Mouse (Mus musculus): ENCODE measurements around the gene Gcsh. TPM values are rescaled to one million over a fixed set of nuclear protein-coding genes. Genes with fewer than 3 reads are reported as not detected.

The Gcsh gene
- polyA plus RNA-seq, 1 experiment: 52.1 TPM

DNA sequence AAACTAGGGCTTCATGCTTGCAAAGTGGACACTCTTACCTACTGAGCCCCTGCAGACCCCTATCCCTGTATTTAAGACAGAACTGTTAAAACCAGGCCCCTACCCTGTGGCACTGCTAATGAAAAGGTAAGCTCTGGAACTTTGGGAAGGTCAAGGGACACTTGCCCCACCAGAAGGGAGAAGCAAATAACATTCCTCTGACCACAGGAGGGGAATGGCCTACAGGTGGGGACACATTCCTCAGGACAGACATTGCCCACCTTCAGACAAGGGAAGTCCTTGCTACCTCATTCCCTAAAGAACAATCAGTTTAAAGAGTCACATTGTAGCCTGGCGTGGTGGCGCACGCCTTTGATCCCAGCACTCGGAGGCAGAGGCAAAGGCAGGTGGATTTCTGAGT lies 24.6 kb upstream of the Gcsh start:
- DNase-seq (ENCODE audit: low read depth): no peak
- TF ChIP-seq POLR2A (IDR thresholded peaks at IDR 0.05; ENCODE audit: borderline replicate concordance, extremely low read depth, insufficient read depth, insufficient read length, poor library complexity, severe bottlenecking) (no peak), CTCF (IDR thresholded peaks at IDR 0.05; ENCODE audit: borderline replicate concordance, extremely low read depth, insufficient read depth, insufficient read length) (no peak)

DNA sequence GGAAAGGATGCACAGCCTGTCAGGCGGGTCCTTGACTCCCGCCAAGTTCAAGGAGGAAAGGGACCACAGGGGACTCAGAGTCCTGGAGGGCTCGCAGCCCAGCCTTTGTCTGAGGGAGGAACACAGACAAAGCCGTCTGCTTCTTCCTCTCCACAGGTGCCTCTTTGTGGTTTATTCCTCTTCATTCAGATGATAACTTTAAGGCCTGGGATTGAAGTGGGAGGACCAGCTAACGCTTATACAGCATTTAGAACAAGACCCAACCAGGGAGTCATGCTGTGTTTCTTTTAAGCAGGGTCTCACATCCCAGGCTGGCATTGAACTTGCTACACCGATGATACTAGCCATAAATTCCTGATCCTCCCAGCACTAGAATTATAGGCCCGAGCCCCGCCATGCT lies 23.7 kb upstream of the Gcsh start:
- TF ChIP-seq CTCF (IDR thresholded peaks at IDR 0.05; ENCODE audit: borderline replicate concordance, extremely low read depth, insufficient read depth, insufficient read length) (no peak), POLR2A (IDR thresholded peaks at IDR 0.05; ENCODE audit: borderline replicate concordance, extremely low read depth, insufficient read depth, insufficient read length, poor library complexity, severe bottlenecking) (no peak)
- no peak for DNase-seq (ENCODE audit: low read depth)

GRCm38 (mm10) chr8:117015670-117016069 lies 22.3 kb upstream of the Gcsh start:
- DNase-seq (ENCODE audit: low read depth): no peak
- no peak for TF ChIP-seq CTCF (IDR thresholded peaks at IDR 0.05; ENCODE audit: borderline replicate concordance, extremely low read depth, insufficient read depth, insufficient read length)
- no peak for TF ChIP-seq POLR2A (IDR thresholded peaks at IDR 0.05; ENCODE audit: borderline replicate concordance, extremely low read depth, insufficient read depth, insufficient read length, poor library complexity, severe bottlenecking)

GRCm38 (mm10) chr8:117011366-117011765 lies 18.0 kb upstream of the Gcsh start:
- TF ChIP-seq POLR2A (IDR thresholded peaks at IDR 0.05; ENCODE audit: borderline replicate concordance, extremely low read depth, insufficient read depth, insufficient read length, poor library complexity, severe bottlenecking) (no peak), CTCF (IDR thresholded peaks at IDR 0.05; ENCODE audit: borderline replicate concordance, extremely low read depth, insufficient read depth, insufficient read length) (no peak)

GRCm38 (mm10) chr8:116994016-116994716 lies 829 bp upstream of the Gcsh start:
- no peak for TF ChIP-seq POLR2A (IDR thresholded peaks at IDR 0.05; ENCODE audit: borderline replicate concordance, extremely low read depth, insufficient read depth, insufficient read length, poor library complexity, severe bottlenecking)
- no peak for TF ChIP-seq CTCF (IDR thresholded peaks at IDR 0.05; ENCODE audit: borderline replicate concordance, extremely low read depth, insufficient read depth, insufficient read length)
- DNase-seq (ENCODE audit: low read depth): no peak

More at GRCm38 (mm10) chr8:117011366-117011765, 18.0 kb upstream of the Gcsh start:
- no peak for DNase-seq (ENCODE audit: low read depth)

DNA sequence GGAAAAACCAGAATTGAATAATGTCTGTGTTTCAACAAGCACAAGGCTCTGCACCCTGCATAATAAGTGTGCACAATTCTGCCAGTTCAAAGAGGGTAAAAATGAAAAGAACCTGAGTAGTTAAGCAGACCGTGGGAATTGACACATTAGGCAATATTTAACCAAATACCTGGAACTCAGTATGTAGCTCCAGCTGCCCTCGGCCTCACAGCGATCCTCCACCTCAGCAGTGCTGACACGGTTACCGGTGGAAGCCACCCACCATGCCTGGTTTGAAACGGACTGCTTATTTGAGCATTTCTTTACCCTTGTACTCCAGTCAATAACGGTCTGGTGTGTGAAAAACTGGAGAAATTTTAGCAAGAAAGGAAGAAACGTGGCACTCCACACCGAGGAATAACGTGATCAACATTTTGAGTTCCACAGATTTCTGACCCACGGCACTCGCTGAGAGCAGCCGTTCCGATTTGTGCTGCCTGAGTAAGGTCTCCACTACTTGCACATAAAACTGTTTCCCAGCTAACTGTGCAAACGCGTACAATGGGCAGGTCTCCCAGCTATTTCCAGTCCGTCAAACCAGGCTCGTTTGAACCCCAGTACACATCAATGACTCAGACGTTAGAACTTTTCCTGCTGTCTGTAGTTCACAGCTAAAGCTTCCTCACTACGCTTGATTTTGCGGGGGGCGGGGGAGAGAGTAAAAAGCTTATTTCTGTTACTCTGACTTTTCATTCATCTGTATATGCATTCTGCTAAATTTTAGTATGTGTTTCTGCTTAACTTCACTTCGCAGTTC lies 963 bp downstream of the Gcsh start:
- DNase-seq (ENCODE audit: low read depth): peak; percentile 39
- TF ChIP-seq CTCF (IDR thresholded peaks at IDR 0.05; ENCODE audit: borderline replicate concordance, extremely low read depth, insufficient read depth, insufficient read length) (no peak), POLR2A (IDR thresholded peaks at IDR 0.05; ENCODE audit: borderline replicate concordance, extremely low read depth, insufficient read depth, insufficient read length, poor library complexity, severe bottlenecking) (no peak)

- no peak for DNase-seq (ENCODE audit: low read depth)
- TF ChIP-seq POLR2A (IDR thresholded peaks at IDR 0.05; ENCODE audit: borderline replicate concordance, extremely low read depth, insufficient read depth, insufficient read length, poor library complexity, severe bottlenecking) (no peak), CTCF (IDR thresholded peaks at IDR 0.05; ENCODE audit: borderline replicate concordance, extremely low read depth, insufficient read depth, insufficient read length) (no peak)
Observed at GRCm38 (mm10) chr8:116991241-116991640, 2.1 kb downstream of the Gcsh start.

DNA sequence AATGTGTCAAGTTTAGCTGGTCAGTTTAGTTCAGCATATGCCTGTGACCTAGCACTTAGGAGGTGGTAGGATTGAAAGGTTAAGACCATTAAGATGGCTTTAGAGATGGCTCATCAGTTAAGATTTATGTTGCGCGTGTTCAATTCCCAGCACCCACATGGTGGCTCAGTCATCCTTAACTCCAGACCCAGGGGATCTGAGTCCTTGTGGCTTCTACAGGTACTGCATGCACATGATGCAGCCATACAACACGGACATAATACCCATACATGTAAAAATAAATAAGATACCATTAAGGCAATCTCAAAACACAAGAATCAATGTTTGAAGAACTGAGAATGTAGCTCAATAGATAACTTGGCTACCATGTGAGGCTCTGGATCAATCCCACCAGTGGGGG lies 3.5 kb downstream of the Gcsh start:
- TF ChIP-seq POLR2A (IDR thresholded peaks at IDR 0.05; ENCODE audit: borderline replicate concordance, extremely low read depth, insufficient read depth, insufficient read length, poor library complexity, severe bottlenecking) (no peak), CTCF (IDR thresholded peaks at IDR 0.05; ENCODE audit: borderline replicate concordance, extremely low read depth, insufficient read depth, insufficient read length) (peak; percentile 10; the same call in 1 of the 2 replicates)
- DNase-seq (ENCODE audit: low read depth): no peak

DNA sequence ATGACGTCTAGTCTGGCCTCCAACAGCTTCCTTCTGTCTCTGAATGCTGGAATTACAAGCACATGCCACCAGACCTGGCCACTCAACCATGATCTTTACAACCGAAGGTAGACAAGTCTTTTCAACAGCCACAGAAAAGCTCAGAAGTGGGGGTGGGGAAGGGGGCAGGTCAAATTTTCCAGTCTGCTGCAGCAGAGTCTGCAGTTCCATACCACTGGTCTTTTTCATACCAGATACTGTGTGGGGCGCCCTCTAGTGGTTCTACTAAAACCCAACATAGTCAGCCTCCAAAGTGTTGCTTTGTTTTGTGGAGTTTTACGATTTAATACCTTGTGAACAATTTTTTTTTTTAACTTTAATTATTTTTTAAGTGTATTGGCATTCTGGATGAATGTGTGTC lies 13.2 kb downstream of the Gcsh start:
- DNase-seq (ENCODE audit: low read depth): peak; percentile 76
- TF ChIP-seq POLR2A (IDR thresholded peaks at IDR 0.05; ENCODE audit: borderline replicate concordance, extremely low read depth, insufficient read depth, insufficient read length, poor library complexity, severe bottlenecking) (no peak), CTCF (IDR thresholded peaks at IDR 0.05; ENCODE audit: borderline replicate concordance, extremely low read depth, insufficient read depth, insufficient read length) (peak; percentile 70; the same call in 1 of the 2 replicates)

DNA sequence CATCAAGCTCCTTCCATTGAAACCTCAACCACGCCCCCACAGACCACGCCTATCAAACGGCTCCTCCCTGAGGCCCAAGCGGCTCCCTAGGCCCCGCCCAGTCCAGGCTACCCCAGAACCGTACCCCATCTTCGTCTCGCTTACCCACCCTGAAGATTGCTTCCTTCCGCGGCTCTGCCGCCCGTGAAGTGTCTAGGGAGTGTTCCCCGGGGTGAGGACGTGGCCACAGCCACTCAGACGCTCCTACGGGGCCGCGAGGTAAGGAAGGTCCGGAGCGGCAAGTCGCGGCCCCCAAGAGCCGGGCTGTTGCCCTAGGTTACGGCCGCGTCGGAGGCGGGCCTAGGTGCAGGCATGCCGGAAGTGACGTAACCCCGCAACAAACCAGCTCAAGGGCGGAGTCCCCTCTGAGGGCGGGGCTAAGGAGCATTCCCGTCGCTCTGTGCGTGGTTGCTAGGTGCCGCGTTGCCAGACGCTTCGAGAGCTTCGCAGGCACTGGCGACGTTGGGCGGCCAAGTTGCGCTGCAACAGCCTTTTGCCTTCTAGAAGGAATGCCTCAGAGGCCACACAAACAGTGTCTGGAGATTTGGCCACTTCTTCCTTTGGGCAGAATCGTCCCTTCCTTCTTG lies 14.6 kb downstream of the Gcsh start, which contains the start of gene 1700030J22Rik:
1700030J22Rik (minus strand) TSS at position 329 of the 626 bp plus-strand sequence.
- peak; percentile 99 for DNase-seq (ENCODE audit: low read depth)
- no peak for TF ChIP-seq CTCF (IDR thresholded peaks at IDR 0.05; ENCODE audit: borderline replicate concordance, extremely low read depth, insufficient read depth, insufficient read length)
- no peak; the same call in 1 of the 2 replicates for TF ChIP-seq POLR2A (IDR thresholded peaks at IDR 0.05; ENCODE audit: borderline replicate concordance, extremely low read depth, insufficient read depth, insufficient read length, poor library complexity, severe bottlenecking)

- TF ChIP-seq POLR2A (IDR thresholded peaks at IDR 0.05; ENCODE audit: borderline replicate concordance, extremely low read depth, insufficient read depth, insufficient read length, poor library complexity, severe bottlenecking) (no peak), CTCF (IDR thresholded peaks at IDR 0.05; ENCODE audit: borderline replicate concordance, extremely low read depth, insufficient read depth, insufficient read length) (no peak)
- peak; percentile 25 for DNase-seq (ENCODE audit: low read depth)
Observed at GRCm38 (mm10) chr8:116978052-116978451, 15.3 kb downstream of the Gcsh start.
